9 mouse cellular contexts compared by ENCODE assay signal in the genomic region with DNA sequence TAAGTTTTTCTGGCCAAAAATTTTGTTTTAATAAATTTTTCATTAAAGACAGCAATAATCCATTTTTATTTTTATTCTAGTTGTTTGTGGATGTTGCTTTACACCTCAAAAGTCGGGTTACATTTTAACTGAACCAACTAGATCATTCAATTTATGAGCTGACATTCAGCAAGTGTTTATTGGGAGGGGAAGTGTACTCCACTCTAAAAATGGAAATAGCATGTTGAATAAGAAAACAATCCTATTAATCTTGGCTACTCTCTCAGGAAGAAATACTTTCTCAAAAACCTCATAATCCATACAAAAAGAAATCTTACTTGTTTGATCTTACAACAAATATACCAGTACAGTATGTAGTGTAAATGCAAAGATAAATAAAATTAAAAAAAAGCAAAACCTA. TPM values are rescaled to one million over a fixed set of nuclear protein-coding genes. Genes with fewer than 3 reads are reported as not detected.
DNase-seq lines count a peak whose midpoint lies in the region; ATAC-seq and TF ChIP-seq lines count a peak whose summit lies in the region.
"Had no signal": no experiment of that assay in that cellular context is flagged by ENCODE, and none has a peak within 500 bp of the region (broad histone marks: within the 10 kb centered on the region; RNA-seq: fewer than 3 reads in every experiment).

No protein-coding gene starts in this region.

- H3K9me3 ChIP-seq in embryonic facial prominence, embryonic 15.5 days (replicated peaks): no peaks in the 10 kb centered on the region
- no peaks in the 10 kb centered on the region for H3K9me3 ChIP-seq in limb, embryonic 11.5 days (ENCODE audit: control insufficient read depth, low read length)
- H3K9me3 ChIP-seq in neural tube, embryonic 14.5 days (ENCODE audit: control insufficient read depth, low read length): no peaks in the 10 kb centered on the region

- no peak for ATAC-seq in embryonic facial prominence, embryonic 15.5 days (ENCODE audit: insufficient number of reproducible peaks, low FRiP score, low TSS enrichment, low read depth)
- ATAC-seq in limb, embryonic 11.5 days (ENCODE audit: insufficient number of reproducible peaks, low FRiP score, low TSS enrichment, low read depth): no peak
- ATAC-seq in neural tube, embryonic 14.5 days (ENCODE audit: low read depth): no peak
- ATAC-seq in megakaryocyte-erythroid progenitor cell, adult 5-6 weeks (replicated peaks; ENCODE audit: low FRiP score, low TSS enrichment, poor library complexity, severe bottlenecking): no peak

- H3K4me2 ChIP-seq in embryonic facial prominence, embryonic 15.5 days (replicated peaks): peak overlapping the region; percentile 51
- H3K4me2 ChIP-seq in limb, embryonic 11.5 days (ENCODE audit: low read depth, severe bottlenecking): peak overlapping the region; percentile 47; the same call in 1 of the 2 replicates
- peak overlapping the region; percentile 53 for H3K4me2 ChIP-seq in neural tube, embryonic 14.5 days (ENCODE audit: low read depth, low read length)

- no peaks in the 10 kb centered on the region for H3K27me3 ChIP-seq in liver, adult 2 months (ENCODE audit: control insufficient read depth, insufficient read depth, low read length)
- H3K27me3 ChIP-seq in embryonic facial prominence, embryonic 15.5 days: no peaks in the 10 kb centered on the region
- H3K27me3 ChIP-seq in limb, embryonic 11.5 days (ENCODE audit: control insufficient read depth, insufficient read depth, low read length): no peaks in the 10 kb centered on the region
- no peaks in the 10 kb centered on the region for H3K27me3 ChIP-seq in neural tube, embryonic 14.5 days (ENCODE audit: control insufficient read depth, insufficient read depth, low read length)

- H3K79me2 ChIP-seq in liver, adult 2 months (ENCODE audit: control insufficient read depth, insufficient read depth, low read length): peaks cover 3% of the 10 kb centered on the region; the same call in 1 of the 2 replicates

- H3K27ac ChIP-seq in liver, adult 2 months (replicated peaks; ENCODE audit: insufficient read depth, low read depth, low read length): no peak overlapping the region
- H3K27ac ChIP-seq in embryonic facial prominence, embryonic 15.5 days (replicated peaks): peak overlapping the region; percentile 99
- H3K27ac ChIP-seq in limb, embryonic 11.5 days (replicated peaks; ENCODE audit: low read depth, low read length): no peak overlapping the region
- H3K27ac ChIP-seq in neural tube, embryonic 14.5 days (ENCODE audit: low read depth, low read length): no peak overlapping the region

- H3K4me3 ChIP-seq in liver, adult 2 months (ENCODE audit: insufficient read depth, low read depth, low read length): no peak overlapping the region; the same call in 1 of the 2 replicates
- peak overlapping the region; percentile 71 for H3K4me3 ChIP-seq in embryonic facial prominence, embryonic 15.5 days (replicated peaks)
- H3K4me3 ChIP-seq in limb, embryonic 11.5 days (ENCODE audit: low read depth, low read length): peak overlapping the region; percentile 61
- peak overlapping the region; percentile 61 for H3K4me3 ChIP-seq in neural tube, embryonic 14.5 days (ENCODE audit: low read depth, low read length)

- H3K9ac ChIP-seq in liver, adult 2 months (ENCODE audit: low read depth, low read length): no peak overlapping the region
- no peak overlapping the region for H3K9ac ChIP-seq in embryonic facial prominence, embryonic 15.5 days
- no peak overlapping the region for H3K9ac ChIP-seq in limb, embryonic 11.5 days (ENCODE audit: low read length)
- no peak overlapping the region; the same call in 1 of the 2 replicates for H3K9ac ChIP-seq in neural tube, embryonic 14.5 days (replicated peaks; ENCODE audit: low read depth, low read length)

- TF ChIP-seq CTCF in liver, adult 2 months (IDR thresholded peaks at IDR 0.05; ENCODE audit: low read depth, low read length): no peak

- peaks cover 2% of the 10 kb centered on the region; the same call in 1 of the 2 replicates for H3K36me3 ChIP-seq in liver, adult 2 months (ENCODE audit: control insufficient read depth, insufficient read depth, low read length)
- H3K36me3 ChIP-seq in embryonic facial prominence, embryonic 15.5 days: no peaks in the 10 kb centered on the region
- no peaks in the 10 kb centered on the region for H3K36me3 ChIP-seq in limb, embryonic 11.5 days (ENCODE audit: control insufficient read depth, insufficient read depth, low read length)
- H3K36me3 ChIP-seq in neural tube, embryonic 14.5 days (ENCODE audit: control insufficient read depth, insufficient read depth, low read length): no peaks in the 10 kb centered on the region

- H3K4me1 ChIP-seq in liver, adult 2 months (ENCODE audit: control insufficient read depth, insufficient read depth, low read length): no peaks in the 10 kb centered on the region
- peaks cover 14% of the 10 kb centered on the region for H3K4me1 ChIP-seq in embryonic facial prominence, embryonic 15.5 days
- H3K4me1 ChIP-seq in limb, embryonic 11.5 days (ENCODE audit: control insufficient read depth, insufficient read depth, low read length): peaks cover 13% of the 10 kb centered on the region
- H3K4me1 ChIP-seq in neural tube, embryonic 14.5 days (ENCODE audit: control insufficient read depth, insufficient read depth, low read length): peaks cover 2% of the 10 kb centered on the region; the same call in 1 of the 2 replicates

- 24% methylated on average over 1 of the region's 1 CpGs for WGBS in liver, adult 2 months
- 45% methylated on average over 1 of the region's 1 CpGs for WGBS in embryonic facial prominence, embryonic 15.5 days
- WGBS in limb, embryonic 11.5 days: 40% methylated on average over 1 of the region's 1 CpGs
- WGBS in neural tube, embryonic 14.5 days: 33% methylated on average over 1 of the region's 1 CpGs

- TF ChIP-seq POLR2A in liver, adult 2 months (IDR thresholded peaks at IDR 0.05; ENCODE audit: extremely low read depth, insufficient read depth, low read length): no peak

- peak; percentile 34 for DNase-seq in liver, adult 2 months (ENCODE audit: extremely low read depth, low read depth, low spot score)
- DNase-seq in liver: no peak
- DNase-seq in limb, embryonic 11.5 days (ENCODE audit: low spot score): no peak
- DNase-seq in embryo, embryonic 11 days: no peak
- DNase-seq in retina, embryonic 14.5 days (ENCODE audit: low spot score): no peak
- DNase-seq: thymus, adult 18-20 months had no signal

RNA-seq across cellular contexts. Expression of a gene that starts 1.0 kb away (rescaled TPM):
- 17.0 and 17.1 TPM in 2 replicates for total RNA-seq in liver, adult 2 months (2014; rRNA removed)
- 4.8 and 6.2 TPM in 2 replicates for polyA plus RNA-seq in liver, adult 2 months (2012; rRNA removed)
- 36.0 and 36.2 TPM in 2 replicates for polyA plus RNA-seq in embryonic facial prominence, embryonic 15.5 days (2015; fragmentation: Nextera tagmentation; extraction: Ambion mirVana)
- 81.7 and 81.8 TPM in 2 replicates for polyA plus RNA-seq in limb, embryonic 11.5 days (2014; fragmentation: Nextera tagmentation; extraction: Ambion mirVana)
- 68.5 and 71.3 TPM in 2 replicates for polyA plus RNA-seq in neural tube, embryonic 14.5 days (2014; fragmentation: Nextera tagmentation; extraction: Ambion mirVana)
- 62.8 and 64.3 TPM in 2 replicates for total RNA-seq in megakaryocyte-erythroid progenitor cell, adult 5-6 weeks (2014; fragmentation: Nextera tagmentation)
- total RNA-seq in megakaryocyte-erythroid progenitor cell, adult 5-6 weeks (2017): 56.6 and 66.9 TPM in 2 replicates

RNA-seq across cellular contexts. Expression of a gene that starts 1.2 kb away (rescaled TPM):
- total RNA-seq in liver, adult 2 months (2014; rRNA removed): 106 and 131 TPM in 2 replicates
- 17.1 and 21.0 TPM in 2 replicates for polyA plus RNA-seq in liver, adult 2 months (2012; rRNA removed)
- 1,034 and 1,068 TPM in 2 replicates for polyA plus RNA-seq in embryonic facial prominence, embryonic 15.5 days (2015; fragmentation: Nextera tagmentation; extraction: Ambion mirVana)
- polyA plus RNA-seq in limb, embryonic 11.5 days (2014; fragmentation: Nextera tagmentation; extraction: Ambion mirVana): 2,416 and 2,529 TPM in 2 replicates
- 766 and 814 TPM in 2 replicates for polyA plus RNA-seq in neural tube, embryonic 14.5 days (2014; fragmentation: Nextera tagmentation; extraction: Ambion mirVana)
- total RNA-seq in megakaryocyte-erythroid progenitor cell, adult 5-6 weeks (2014; fragmentation: Nextera tagmentation): 800 and 835 TPM in 2 replicates
- total RNA-seq in megakaryocyte-erythroid progenitor cell, adult 5-6 weeks (2017): 1,093 and 1,199 TPM in 2 replicates

Comparison
In these comparisons a context has a peak if more than half of its experiments do, and no peak if none do; other contexts are left out.
1. RNA of a gene that starts 1.2 kb away (polyA plus RNA-seq): 2,416 to 2,529 TPM in limb, embryonic 11.5 days, 1,034 to 1,068 TPM in embryonic facial prominence, embryonic 15.5 days and 766 to 814 TPM in neural tube, embryonic 14.5 days; 17.1 to 21.0 TPM in liver, adult 2 months; every median in the first group is over 10 times any median in the second.
2. Peak in every context shown above with its lines, with median percentiles within 50 percentile points of each other: H3K4me2 ChIP-seq.